Mouse (Mus musculus) gonadal fat pad, adult 2 months (tissue): Measurements from ENCODE around the gene Tnik. TPM values are rescaled to one million over a fixed set of nuclear protein-coding genes. Genes with fewer than 3 reads are reported as not detected.

Experiments
- DNase-seq: peaks from one replicate; pipeline ENCODE4 v3.0.0-alpha.2; 2012; ENCODE audit warnings: low read depth
- polyA plus RNA-seq: library from polyadenylated mRNA; depleted of rRNA; stranded (reverse); fragments of >200 nt; gene quantifications from 2 replicates; pipeline ENCODE4 v1.2.3, GENCODE M21; 2012

Gene Tnik
- polyA plus RNA-seq, 1 experiment = 5.7 TPM

- no peak for DNase-seq
Observed at GRCm38 (mm10) chr3:28346476-28346875, 83.5 kb downstream of the Tnik start.

- DNase-seq = no peak
Observed at GRCm38 (mm10) chr3:28348746-28349145, 85.7 kb downstream of the Tnik start.

GRCm38 (mm10) chr3:28350147-28350801 is 87.3 kb downstream of the Tnik start:
- no peak for DNase-seq

- no peak for DNase-seq
Observed at GRCm38 (mm10) chr3:28358391-28358790, 95.4 kb downstream of the Tnik start.

- no peak for DNase-seq
Observed at GRCm38 (mm10) chr3:28359138-28359537, 96.1 kb downstream of the Tnik start.

- DNase-seq = no peak
Observed at GRCm38 (mm10) chr3:28361056-28361455, 98.0 kb downstream of the Tnik start.

- DNase-seq = no peak
Observed at GRCm38 (mm10) chr3:28363441-28364125, 100.6 kb downstream of the Tnik start.

GRCm38 (mm10) chr3:28368746-28369145 is 105.7 kb downstream of the Tnik start:
- DNase-seq = no peak

- DNase-seq = no peak
Observed at GRCm38 (mm10) chr3:28369266-28369665, 106.3 kb downstream of the Tnik start.

GRCm38 (mm10) chr3:28369698-28370097 is 106.7 kb downstream of the Tnik start:
- no peak for DNase-seq

- DNase-seq = no peak
Observed at GRCm38 (mm10) chr3:28371583-28371982, 108.6 kb downstream of the Tnik start.

- no peak for DNase-seq
Observed at GRCm38 (mm10) chr3:28372459-28372858, 109.4 kb downstream of the Tnik start.

GRCm38 (mm10) chr3:28374738-28375510 is 111.9 kb downstream of the Tnik start:
- DNase-seq = no peak

GRCm38 (mm10) chr3:28380224-28380623 is 117.2 kb downstream of the Tnik start:
- DNase-seq = no peak

GRCm38 (mm10) chr3:28383526-28384126 is 120.6 kb downstream of the Tnik start:
- no peak for DNase-seq

GRCm38 (mm10) chr3:28385199-28385975 is 122.4 kb downstream of the Tnik start:
- no peak for DNase-seq

- no peak for DNase-seq
Observed at GRCm38 (mm10) chr3:28388540-28388939, 125.5 kb downstream of the Tnik start.

- no peak for DNase-seq
Observed at GRCm38 (mm10) chr3:28390183-28390582, 127.2 kb downstream of the Tnik start.

- DNase-seq = no peak
Observed at GRCm38 (mm10) chr3:28392542-28392941, 129.5 kb downstream of the Tnik start.

- DNase-seq = no peak
Observed at GRCm38 (mm10) chr3:28398781-28399180, 135.8 kb downstream of the Tnik start.

- DNase-seq = no peak
Observed at GRCm38 (mm10) chr3:28399593-28400216, 136.7 kb downstream of the Tnik start.
